Mouse (Mus musculus): ENCODE data around the gene Fgf18. TPM values are rescaled to one million over a fixed set of nuclear protein-coding genes. Genes with fewer than 3 reads are reported as not detected.

Gene Fgf18
- polyA plus RNA-seq, 1 experiment from 2014 or later: 2.9 TPM

DNA sequence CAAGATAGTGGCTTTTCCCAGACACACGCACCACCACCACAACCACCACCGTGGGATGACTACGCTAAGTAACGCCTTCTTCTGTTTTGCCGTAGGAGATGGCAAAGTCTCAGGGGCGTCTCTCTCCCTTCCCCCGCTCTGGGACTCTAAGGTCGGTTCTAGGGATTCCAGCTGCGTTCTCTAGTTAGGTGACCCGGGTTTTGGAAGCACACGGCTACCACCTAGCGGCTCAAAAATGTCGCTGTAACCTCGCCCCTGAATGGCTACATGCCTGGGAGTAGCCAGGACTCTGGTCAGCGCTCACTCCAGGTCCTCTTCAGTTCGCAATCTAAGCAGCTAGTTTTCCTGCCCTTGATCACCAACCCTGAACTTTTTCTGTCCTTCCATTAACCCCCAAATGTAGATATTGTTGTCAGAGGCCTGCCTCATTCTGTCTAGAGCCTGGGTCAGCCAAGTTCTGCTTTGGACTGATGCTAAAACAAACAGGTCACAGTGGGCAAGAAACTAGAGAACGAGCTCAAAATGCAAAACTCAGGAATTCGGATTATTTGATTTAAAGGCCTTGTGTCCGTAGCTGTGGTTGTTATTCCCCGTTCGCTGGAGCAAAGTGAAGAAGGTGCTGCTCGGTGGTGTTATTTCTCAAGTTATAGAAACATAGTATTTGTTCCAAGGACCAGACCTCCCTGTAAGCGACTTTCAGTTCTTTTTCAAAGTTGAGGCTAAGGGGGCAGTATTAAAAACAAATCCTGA lies 1.3 kb upstream of the Fgf18 start:
- Histone ChIP-seq H3K27me3 (peaks cover 25% of the 10 kb centered on the region), H3K9ac (no peak overlapping the region), H3K4me3 (peak overlapping the region; percentile 50), H3K36me3 (ENCODE audit: poor library complexity, severe bottlenecking) (peaks cover 35% of the 10 kb centered on the region), H3K27ac (peak overlapping the region; percentile 32; the same call in 1 of the 2 replicates), H3K4me2 (peak overlapping the region; percentile 74), H3K4me1 (peaks cover 38% of the 10 kb centered on the region), H3K9me3 (replicated peaks) (no peaks in the 10 kb centered on the region)
- 10% methylated on average over 23 of the region's 23 CpGs for WGBS
- ATAC-seq: peak; percentile 48

DNA sequence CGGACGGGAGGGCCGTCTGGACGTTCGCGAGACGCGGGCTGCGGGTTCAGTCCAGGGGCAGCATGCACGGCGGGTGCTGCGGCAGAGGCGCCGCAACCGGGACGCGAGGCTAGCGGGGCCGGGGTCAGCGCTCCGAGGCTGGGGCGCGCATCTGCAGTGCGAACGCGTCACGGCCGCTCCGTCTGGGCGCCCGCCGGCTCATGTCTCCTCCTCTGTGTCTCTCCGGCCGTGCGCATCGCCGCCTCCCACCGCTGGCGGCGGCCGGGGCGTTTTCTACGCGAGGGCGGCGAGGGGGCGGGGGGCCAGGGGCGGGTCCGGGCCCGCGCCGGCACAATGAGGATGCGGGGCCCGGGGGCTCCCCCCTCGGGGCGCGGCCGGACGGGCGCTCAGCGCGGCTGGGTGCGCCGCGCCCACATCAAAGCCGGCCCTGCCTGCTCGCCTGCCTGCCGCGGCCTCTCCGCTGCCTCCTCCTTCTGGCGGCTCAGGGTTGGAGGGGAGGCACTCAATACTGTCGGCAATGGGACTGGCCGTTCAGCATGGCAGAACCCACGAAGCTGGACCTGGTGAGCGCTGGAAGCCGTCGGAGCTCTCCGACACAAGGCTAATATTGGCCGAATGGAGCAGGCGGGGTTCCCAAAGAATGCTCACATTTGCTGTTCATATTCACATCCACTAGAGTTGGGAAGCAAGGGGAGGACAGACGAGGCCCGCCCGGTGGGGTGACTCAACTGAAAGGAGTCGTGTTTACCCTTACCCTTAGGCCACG lies 555 bp upstream of the Fgf18 start:
- H3K27me3 ChIP-seq: peaks cover 33% of the 10 kb centered on the region
- peak overlapping the region; percentile 66 for H3K9ac ChIP-seq
- peak overlapping the region; percentile 32 for H3K27ac ChIP-seq
- under 1% methylated on average over 51 of the region's 85 CpGs for WGBS
- peaks cover 32% of the 10 kb centered on the region for H3K36me3 ChIP-seq (ENCODE audit: poor library complexity, severe bottlenecking)
- H3K4me1 ChIP-seq: peaks cover 38% of the 10 kb centered on the region
- no peaks in the 10 kb centered on the region for H3K9me3 ChIP-seq (replicated peaks)
- H3K4me2 ChIP-seq: peak overlapping the region; percentile 74
- peak; percentile 62 for ATAC-seq
- peak overlapping the region; percentile 50 for H3K4me3 ChIP-seq

DNA sequence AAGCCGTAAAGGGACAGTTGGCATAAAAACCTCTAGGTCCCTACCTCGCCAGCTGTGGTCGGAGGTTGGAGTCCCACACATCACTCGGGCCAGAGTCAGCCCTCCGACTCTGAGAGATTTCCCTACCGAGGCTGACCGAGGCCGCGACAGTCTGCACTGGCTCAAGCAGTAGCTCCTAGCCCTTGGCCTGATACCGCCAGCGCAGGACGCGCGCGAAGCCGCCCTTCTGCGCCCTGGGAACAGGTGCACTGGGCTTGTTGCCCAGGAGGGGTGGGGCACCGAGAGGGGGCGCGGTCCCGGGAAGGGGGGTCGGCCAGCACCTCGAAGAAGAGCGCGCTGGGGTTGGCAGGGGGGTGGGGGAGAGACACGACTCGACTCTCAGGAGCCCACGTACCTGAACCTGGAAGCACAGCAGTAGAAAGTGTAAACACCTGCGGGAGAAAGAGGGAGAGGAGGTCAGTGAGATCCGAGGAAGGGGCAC lies 509 bp downstream of the Fgf18 start:
- Histone ChIP-seq H3K27ac (peak overlapping the region; percentile 32; the same call in 1 of the 2 replicates), H3K4me3 (peak overlapping the region; percentile 50), H3K4me2 (peak overlapping the region; percentile 74), H3K36me3 (ENCODE audit: poor library complexity, severe bottlenecking) (peaks cover 24% of the 10 kb centered on the region), H3K9ac (peak overlapping the region; percentile 66), H3K4me1 (peaks cover 38% of the 10 kb centered on the region), H3K27me3 (peaks cover 35% of the 10 kb centered on the region), H3K9me3 (replicated peaks) (no peaks in the 10 kb centered on the region)
- peak; percentile 14; the same call in 1 of the 2 replicates for ATAC-seq
- under 1% methylated on average over 30 of the region's 30 CpGs for WGBS

DNA sequence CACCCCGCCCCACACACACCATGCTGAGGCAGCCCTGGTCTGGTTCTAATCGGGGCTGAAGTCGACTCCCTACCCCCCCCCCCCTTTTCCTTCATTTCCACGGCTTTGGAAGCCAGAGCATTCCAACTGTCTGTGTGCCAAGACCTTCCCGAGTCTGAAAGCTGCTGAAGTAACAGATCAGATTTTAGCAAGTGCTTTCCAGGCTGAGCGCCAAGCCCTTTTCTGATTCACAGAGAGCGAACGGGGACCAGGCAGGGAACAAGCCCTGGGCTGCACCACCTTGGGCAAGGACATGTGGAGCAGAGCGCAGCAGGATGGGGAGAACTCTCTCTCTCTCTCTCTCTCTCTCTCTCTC lies 1.1 kb downstream of the Fgf18 start:
- WGBS: 3% methylated on average over 8 of the region's 9 CpGs
- Histone ChIP-seq H3K9me3 (replicated peaks) (no peaks in the 10 kb centered on the region), H3K36me3 (ENCODE audit: poor library complexity, severe bottlenecking) (peaks cover 18% of the 10 kb centered on the region), H3K9ac (no peak overlapping the region), H3K4me3 (peak overlapping the region; percentile 50), H3K27ac (peak overlapping the region; percentile 19; the same call in 1 of the 2 replicates), H3K4me1 (peaks cover 38% of the 10 kb centered on the region), H3K27me3 (peaks cover 35% of the 10 kb centered on the region), H3K4me2 (peak overlapping the region; percentile 74)
- ATAC-seq: peak; percentile 62

DNA sequence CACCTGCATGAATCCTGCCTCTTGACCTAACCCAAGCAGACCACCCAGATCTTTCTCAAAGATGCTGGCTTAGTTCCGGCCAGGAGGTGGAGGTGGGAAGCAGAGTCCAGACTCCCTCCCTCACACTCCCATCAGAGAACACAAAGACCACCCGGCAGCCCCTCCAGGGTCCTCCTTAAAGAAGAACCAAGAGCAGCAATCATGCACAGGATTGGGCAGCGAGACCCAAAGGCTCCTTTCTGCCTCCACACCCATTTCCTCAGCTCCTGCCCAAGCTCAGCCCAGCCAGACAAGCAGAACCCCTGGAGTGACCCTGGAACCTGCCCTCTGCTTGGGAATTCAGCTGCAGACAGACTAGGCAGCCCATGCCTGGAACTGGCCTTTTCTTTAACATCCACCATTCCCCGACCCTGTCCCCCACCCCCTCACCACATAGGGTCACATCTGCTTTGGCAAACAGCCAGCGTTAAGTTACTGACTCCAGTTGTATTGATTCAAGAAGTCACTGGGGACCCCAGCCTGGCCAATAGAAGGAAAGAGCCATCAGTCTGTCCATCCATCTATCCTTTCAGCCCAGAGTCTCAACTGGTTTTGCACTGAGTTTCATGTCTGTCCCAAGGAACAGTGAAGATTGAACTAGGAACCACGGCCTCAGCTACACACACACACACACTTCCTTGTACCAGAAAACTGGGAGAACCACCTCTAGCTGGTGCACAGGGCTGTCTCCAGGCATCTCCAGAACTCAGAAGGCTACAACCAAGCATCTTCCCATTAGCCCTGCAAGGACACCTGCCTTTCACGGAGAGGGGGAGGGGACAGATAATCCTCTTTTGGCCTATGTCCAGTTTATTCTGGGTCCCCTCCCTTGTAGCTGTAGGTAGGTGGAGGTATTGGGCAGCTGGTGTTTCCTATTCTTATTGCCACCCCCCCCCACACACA lies 1.7 kb downstream of the Fgf18 start:
- Histone ChIP-seq H3K27me3 (peaks cover 35% of the 10 kb centered on the region), H3K9ac (no peak overlapping the region), H3K4me2 (peak overlapping the region; percentile 74), H3K9me3 (replicated peaks) (no peaks in the 10 kb centered on the region), H3K36me3 (ENCODE audit: poor library complexity, severe bottlenecking) (peaks cover 12% of the 10 kb centered on the region), H3K4me3 (peak overlapping the region; percentile 50), H3K4me1 (peaks cover 38% of the 10 kb centered on the region), H3K27ac (no peak overlapping the region; the same call in 1 of the 2 replicates)
- ATAC-seq: peak; percentile 5; the same call in 1 of the 2 replicates
- 12% methylated on average over 7 of the region's 7 CpGs for WGBS

DNA sequence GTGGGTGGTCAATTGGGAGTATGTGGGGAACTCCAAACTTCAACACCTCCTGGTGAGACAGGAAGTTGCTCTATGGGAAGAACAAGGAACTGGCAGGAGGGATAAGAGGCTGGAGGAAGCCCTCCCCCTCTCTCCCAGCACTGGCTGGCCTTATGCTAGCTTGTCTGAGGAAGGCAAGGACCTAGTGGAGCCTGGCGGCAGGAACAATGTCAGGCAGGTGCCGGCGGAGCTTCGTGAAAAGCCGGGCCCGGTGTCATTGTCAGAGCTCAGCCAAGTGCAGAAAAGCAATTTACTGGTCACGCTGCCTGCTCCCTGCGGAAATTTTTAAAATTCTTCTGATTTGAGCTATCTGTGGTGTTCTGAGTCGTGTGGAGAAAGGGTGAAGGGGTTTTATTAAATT lies 3.3 kb downstream of the Fgf18 start:
- no peak overlapping the region for H3K9ac ChIP-seq
- no peak overlapping the region for H3K27ac ChIP-seq
- WGBS: 4% methylated on average over 9 of the region's 9 CpGs
- peaks cover 40% of the 10 kb centered on the region for H3K27me3 ChIP-seq
- peaks cover 38% of the 10 kb centered on the region for H3K4me1 ChIP-seq
- no peak overlapping the region for H3K4me2 ChIP-seq
- no peak for ATAC-seq
- H3K9me3 ChIP-seq (replicated peaks): no peaks in the 10 kb centered on the region
- H3K36me3 ChIP-seq (ENCODE audit: poor library complexity, severe bottlenecking): no peaks in the 10 kb centered on the region
- H3K4me3 ChIP-seq: no peak overlapping the region

DNA sequence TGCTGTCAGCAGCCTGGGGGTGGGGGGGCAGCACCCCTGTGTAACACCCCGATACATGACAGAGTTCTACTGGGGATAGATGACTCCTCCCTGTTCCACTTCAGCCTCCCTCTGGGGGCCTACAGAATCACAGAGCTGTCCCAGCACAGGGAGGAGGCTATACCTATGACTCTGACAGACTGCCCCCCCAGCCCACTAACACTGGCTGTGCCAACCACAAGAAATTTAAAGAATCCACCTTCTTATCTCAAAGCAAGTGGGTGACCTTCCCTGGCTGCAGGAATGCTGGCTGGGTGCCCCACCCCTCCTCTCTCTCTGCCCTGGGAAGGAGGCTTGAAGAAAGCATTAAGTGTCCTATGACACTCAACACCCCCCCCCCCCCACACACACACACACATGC lies 4.4 kb downstream of the Fgf18 start:
- peaks cover 41% of the 10 kb centered on the region for H3K27me3 ChIP-seq
- 87% methylated on average over 1 of the region's 1 CpGs for WGBS

DNA sequence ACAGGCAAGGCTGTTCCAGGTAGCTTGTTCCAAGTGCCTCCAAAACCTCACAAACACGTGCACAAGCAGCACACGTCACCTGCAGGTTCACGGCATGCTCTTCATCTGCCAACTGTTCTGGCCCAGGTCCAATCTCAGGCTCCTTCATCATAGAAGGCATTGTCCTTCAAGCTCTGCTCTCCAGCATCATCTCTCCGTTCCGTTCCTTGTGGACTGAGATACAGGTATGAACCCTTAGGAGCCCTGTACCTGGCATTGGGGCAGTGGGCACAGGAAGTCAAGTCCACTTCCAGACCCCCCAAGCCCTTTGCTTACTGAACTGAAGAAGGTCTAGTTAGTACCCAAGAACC lies 7.1 kb downstream of the Fgf18 start:
- Histone ChIP-seq H3K9ac (no peak overlapping the region), H3K4me3 (no peak overlapping the region), H3K4me1 (peaks cover 12% of the 10 kb centered on the region), H3K4me2 (no peak overlapping the region), H3K9me3 (replicated peaks) (no peaks in the 10 kb centered on the region), H3K36me3 (ENCODE audit: poor library complexity, severe bottlenecking) (no peaks in the 10 kb centered on the region), H3K27ac (no peak overlapping the region), H3K27me3 (peaks cover 30% of the 10 kb centered on the region)
- no peak for ATAC-seq
- 89% methylated on average over 5 of the region's 5 CpGs for WGBS

More for the DNA sequence above, 4.4 kb downstream of the Fgf18 start:
- ATAC-seq: no peak
- Histone ChIP-seq H3K9me3 (replicated peaks) (no peaks in the 10 kb centered on the region), H3K4me3 (no peak overlapping the region), H3K36me3 (ENCODE audit: poor library complexity, severe bottlenecking) (no peaks in the 10 kb centered on the region), H3K4me2 (no peak overlapping the region), H3K9ac (no peak overlapping the region), H3K27ac (no peak overlapping the region), H3K4me1 (peaks cover 33% of the 10 kb centered on the region)

DNA sequence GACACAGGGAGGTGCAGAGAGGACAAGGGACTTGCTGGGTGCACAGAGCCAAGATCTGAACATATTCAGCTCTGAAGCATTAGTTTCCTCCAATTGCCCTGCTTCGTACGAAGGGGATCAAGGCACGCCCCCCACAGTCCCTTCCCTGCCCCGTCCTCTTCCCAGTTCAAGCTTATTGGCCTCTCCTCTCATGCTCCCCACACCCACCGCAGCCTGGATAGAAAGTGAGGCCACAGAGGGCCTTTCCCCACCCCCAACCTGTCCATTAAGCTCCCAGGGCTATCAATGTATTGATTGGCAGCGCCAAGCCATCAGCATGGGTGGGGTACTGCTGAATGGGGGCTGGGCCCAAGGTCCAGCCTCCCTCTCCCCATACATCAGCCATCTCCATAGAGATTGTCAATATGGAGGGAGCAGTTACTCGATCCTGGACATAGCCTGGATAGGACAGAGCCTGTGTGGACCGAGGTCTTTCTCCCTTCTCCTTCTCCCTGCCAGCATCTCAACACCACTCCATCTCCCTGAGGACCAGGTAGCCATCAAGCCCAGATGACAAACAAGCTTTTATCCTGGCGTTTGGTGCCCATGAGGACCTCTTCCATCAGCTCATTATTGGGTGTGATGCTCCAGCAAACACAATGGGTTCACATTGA lies 7.6 kb downstream of the Fgf18 start:
- peaks cover 26% of the 10 kb centered on the region for H3K27me3 ChIP-seq
- H3K4me2 ChIP-seq: no peak overlapping the region
- H3K9ac ChIP-seq: no peak overlapping the region
- ATAC-seq: no peak
- H3K4me3 ChIP-seq: no peak overlapping the region
- H3K9me3 ChIP-seq (replicated peaks): no peaks in the 10 kb centered on the region
- H3K4me1 ChIP-seq: peaks cover 9% of the 10 kb centered on the region; the same call in 1 of the 2 replicates
- H3K27ac ChIP-seq: no peak overlapping the region
- no peaks in the 10 kb centered on the region for H3K36me3 ChIP-seq (ENCODE audit: poor library complexity, severe bottlenecking)
- WGBS: 80% methylated on average over 9 of the region's 9 CpGs

DNA sequence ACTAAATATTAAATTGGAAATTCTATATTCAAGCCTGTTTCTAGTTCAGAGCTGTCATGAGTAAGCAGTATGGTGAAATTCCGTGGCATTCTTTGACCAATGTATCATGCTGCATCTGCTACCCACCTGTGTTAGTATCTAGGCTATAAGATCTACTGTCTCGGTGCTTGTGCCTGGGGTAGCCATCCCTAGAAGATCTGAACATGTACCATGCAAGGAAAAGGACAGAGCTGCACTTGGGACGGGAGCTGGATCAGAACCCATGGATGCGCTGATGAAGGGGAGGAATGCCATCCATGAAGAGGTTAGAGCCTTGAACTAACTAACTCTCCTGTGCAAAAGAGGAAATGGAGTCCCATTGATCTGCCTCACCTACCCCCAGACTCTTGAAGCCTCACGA lies 8.5 kb downstream of the Fgf18 start:
- no peak overlapping the region for H3K9ac ChIP-seq
- no peaks in the 10 kb centered on the region for H3K9me3 ChIP-seq (replicated peaks)
- H3K27ac ChIP-seq: no peak overlapping the region
- no peaks in the 10 kb centered on the region for H3K36me3 ChIP-seq (ENCODE audit: poor library complexity, severe bottlenecking)
- H3K27me3 ChIP-seq: peaks cover 17% of the 10 kb centered on the region
- WGBS: 88% methylated on average over 5 of the region's 5 CpGs
- H3K4me3 ChIP-seq: no peak overlapping the region
- peaks cover 1% of the 10 kb centered on the region; the same call in 1 of the 2 replicates for H3K4me1 ChIP-seq
- H3K4me2 ChIP-seq: no peak overlapping the region
- ATAC-seq: no peak

DNA sequence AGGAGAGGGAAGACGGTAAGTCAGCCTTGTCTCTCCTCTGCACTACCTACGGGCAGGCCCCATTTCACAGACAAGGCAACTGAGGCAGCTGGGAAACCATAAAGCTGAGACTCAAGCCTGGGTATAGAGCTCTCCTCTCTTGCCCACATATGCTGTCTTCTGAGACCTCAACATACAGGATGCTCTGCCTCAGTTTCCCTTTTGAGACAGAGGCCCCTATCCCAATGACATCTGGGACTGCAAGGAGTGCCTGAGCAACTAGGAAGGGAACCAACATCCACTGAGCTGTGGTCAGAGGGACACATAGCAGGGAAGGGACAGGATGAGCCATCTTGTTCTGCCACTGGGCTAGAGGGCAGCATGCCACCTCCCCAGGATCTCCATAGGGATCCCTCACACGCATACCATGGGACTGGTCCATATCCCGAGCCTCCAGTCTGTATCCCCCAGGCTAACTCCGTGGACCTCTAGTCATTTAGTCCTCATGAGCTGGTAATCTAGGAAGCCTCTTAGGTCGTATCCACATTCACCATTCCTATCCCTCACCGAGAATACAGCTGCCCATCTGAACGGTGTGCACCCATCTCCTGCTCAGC lies 12.7 kb downstream of the Fgf18 start:
- H3K4me1 ChIP-seq: no peaks in the 10 kb centered on the region
- no peak overlapping the region for H3K4me2 ChIP-seq
- 0 out of 2 replicates have a peak, but pooled peaks cover 5% of the 10 kb centered on the region for H3K27me3 ChIP-seq
- no peak overlapping the region for H3K4me3 ChIP-seq
- no peak for ATAC-seq
- no peak overlapping the region for H3K27ac ChIP-seq
- H3K9me3 ChIP-seq (replicated peaks): no peaks in the 10 kb centered on the region
- WGBS: 84% methylated on average over 8 of the region's 8 CpGs
- H3K9ac ChIP-seq: no peak overlapping the region
- no peaks in the 10 kb centered on the region for H3K36me3 ChIP-seq (ENCODE audit: poor library complexity, severe bottlenecking)
